Mouse (Mus musculus): ENCODE data around the gene Galnt18. TPM values are rescaled to one million over a fixed set of nuclear protein-coding genes. Genes with fewer than 3 reads are reported as not detected.

The Galnt18 gene
- polyA plus RNA-seq, 1 experiment from 2014 or later, result 8.1 TPM

DNA sequence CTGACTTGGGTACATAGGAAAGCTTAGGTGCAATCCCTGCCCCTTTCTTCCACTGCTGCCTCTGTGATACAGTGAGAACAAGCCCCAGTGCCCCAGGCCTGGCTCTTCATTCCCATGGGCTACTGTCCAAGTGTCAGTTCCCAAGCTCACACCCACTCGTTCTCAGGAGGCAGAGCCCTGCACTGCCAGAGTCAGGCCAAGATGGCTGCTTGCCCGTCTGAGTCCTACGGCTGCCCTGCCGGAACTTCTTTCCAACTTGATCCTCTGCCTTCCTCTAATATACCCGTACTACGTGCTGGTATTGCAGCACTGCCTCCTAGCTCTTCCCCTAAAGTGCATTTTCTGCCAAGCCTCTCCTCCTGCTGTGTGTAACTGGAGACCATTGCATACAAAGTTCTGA lies 85.5 kb downstream of the Galnt18 start:
- ATAC-seq (ENCODE audit: insufficient read depth, low FRiP score, low TSS enrichment) (no peak), DNase-seq (ENCODE audit: low spot score) (no peak)
- Histone ChIP-seq H3K27ac (ENCODE audit: low read depth, low read length) (no peak overlapping the region), H3K27me3 (ENCODE audit: control insufficient read depth, insufficient read depth, low read length) (no peaks in the 10 kb centered on the region), H3K9me3 (ENCODE audit: control insufficient read depth, low read length) (no peaks in the 10 kb centered on the region), H3K4me3 (ENCODE audit: low read depth, low read length) (no peak overlapping the region), H3K4me1 (ENCODE audit: control insufficient read depth, insufficient read depth, low read length) (no peaks in the 10 kb centered on the region), H3K4me2 (ENCODE audit: low read depth) (no peak overlapping the region), H3K36me3 (ENCODE audit: control insufficient read depth, insufficient read depth, low read length) (no peaks in the 10 kb centered on the region), H3K9ac (ENCODE audit: low read length) (no peak overlapping the region)
- WGBS, result 78% methylated on average over 6 of the region's 6 CpGs

DNA sequence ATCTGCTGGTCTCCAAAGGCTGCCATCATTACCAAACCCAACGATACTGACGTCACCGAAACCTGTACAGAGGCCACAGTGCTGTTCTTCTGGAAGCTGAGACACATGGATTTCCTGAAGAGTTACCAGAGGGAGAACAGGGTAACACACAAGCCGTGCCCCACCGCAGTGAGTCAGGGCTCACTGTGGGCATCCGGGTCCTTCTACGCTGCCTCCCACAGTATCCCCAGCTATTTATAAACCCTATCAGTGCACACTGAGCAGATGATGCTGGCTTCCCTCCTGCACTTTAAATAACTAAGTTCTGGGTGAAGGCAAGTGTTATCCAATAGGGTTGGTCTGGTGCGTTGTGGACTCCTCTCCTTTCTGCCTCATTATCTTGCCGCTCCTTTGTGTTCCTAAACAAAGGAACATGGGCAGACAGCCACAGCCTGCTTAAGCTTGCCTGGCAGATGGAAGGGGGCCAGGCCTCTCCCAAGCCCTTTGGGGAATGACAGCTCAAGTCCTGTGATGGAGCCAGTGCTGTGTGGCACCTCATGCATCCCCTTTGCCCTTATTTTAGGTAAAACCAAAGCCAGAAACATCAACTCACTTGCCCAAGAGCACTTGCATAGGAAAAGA lies 87.0 kb downstream of the Galnt18 start:
- no peak overlapping the region for H3K4me2 ChIP-seq (ENCODE audit: low read depth)
- no peaks in the 10 kb centered on the region for H3K9me3 ChIP-seq (ENCODE audit: control insufficient read depth, low read length)
- no peaks in the 10 kb centered on the region for H3K27me3 ChIP-seq (ENCODE audit: control insufficient read depth, insufficient read depth, low read length)
- WGBS, result 87% methylated on average over 9 of the region's 9 CpGs
- ATAC-seq (ENCODE audit: insufficient read depth, low FRiP score, low TSS enrichment) (no peak), DNase-seq (ENCODE audit: low spot score) (peak; percentile 31)
- no peak overlapping the region for H3K9ac ChIP-seq (ENCODE audit: low read length)
- no peak overlapping the region for H3K27ac ChIP-seq (ENCODE audit: low read depth, low read length)
- no peaks in the 10 kb centered on the region for H3K36me3 ChIP-seq (ENCODE audit: control insufficient read depth, insufficient read depth, low read length)
- H3K4me1 ChIP-seq (ENCODE audit: control insufficient read depth, insufficient read depth, low read length), result no peaks in the 10 kb centered on the region
- no peak overlapping the region for H3K4me3 ChIP-seq (ENCODE audit: low read depth, low read length)

DNA sequence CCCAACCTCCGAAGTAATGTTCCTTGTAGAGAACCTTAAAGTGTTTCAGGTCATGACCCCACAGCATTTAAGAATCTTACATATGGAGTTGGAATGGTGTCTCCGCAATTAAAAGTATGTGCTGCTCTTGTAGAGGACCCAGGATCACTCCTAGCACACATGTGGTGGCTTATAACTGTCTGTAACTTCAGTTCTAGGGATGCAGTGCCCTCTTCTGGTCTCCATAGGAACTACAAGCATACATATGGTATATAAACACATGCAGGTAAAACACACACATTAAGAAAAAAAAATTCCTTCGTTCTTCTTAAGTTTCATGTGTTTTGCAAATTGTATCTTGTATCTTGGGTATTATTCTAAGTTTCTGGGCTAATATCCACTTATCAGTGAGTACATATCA lies 99.7 kb downstream of the Galnt18 start:
- no peaks in the 10 kb centered on the region for H3K4me1 ChIP-seq (ENCODE audit: control insufficient read depth, insufficient read depth, low read length)
- H3K36me3 ChIP-seq (ENCODE audit: control insufficient read depth, insufficient read depth, low read length), result no peaks in the 10 kb centered on the region
- no peak overlapping the region for H3K27ac ChIP-seq (ENCODE audit: low read depth, low read length)
- ATAC-seq (ENCODE audit: insufficient read depth, low FRiP score, low TSS enrichment) (no peak), DNase-seq (ENCODE audit: low spot score) (no peak)
- no peaks in the 10 kb centered on the region for H3K9me3 ChIP-seq (ENCODE audit: control insufficient read depth, low read length)
- no peak overlapping the region for H3K4me2 ChIP-seq (ENCODE audit: low read depth)
- no peaks in the 10 kb centered on the region for H3K27me3 ChIP-seq (ENCODE audit: control insufficient read depth, insufficient read depth, low read length)
- no peak overlapping the region for H3K9ac ChIP-seq (ENCODE audit: low read length)
- 96% methylated on average over 3 of the region's 3 CpGs for WGBS
- no peak overlapping the region for H3K4me3 ChIP-seq (ENCODE audit: low read depth, low read length)

DNA sequence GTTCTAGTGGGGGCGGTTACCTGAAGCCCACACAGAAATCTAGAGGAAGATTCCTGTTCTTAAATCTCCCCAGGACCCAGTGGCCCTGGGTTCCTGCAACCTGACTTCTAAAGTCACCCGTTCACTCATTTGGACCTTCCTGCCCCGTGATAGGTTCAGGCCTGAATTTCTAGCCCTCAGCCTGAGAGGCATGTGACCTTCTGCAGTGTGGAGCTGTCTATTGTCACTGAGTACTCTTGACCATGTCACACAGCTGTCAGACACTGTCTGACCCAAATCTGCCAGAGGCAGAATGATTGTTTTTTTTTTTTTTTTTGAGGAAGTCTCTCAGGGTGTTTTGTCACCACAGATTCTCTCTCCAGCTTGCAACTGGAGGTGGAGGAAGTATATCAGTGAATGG lies 103.3 kb downstream of the Galnt18 start:
- Histone ChIP-seq H3K9ac (ENCODE audit: low read length) (no peak overlapping the region), H3K27me3 (ENCODE audit: control insufficient read depth, insufficient read depth, low read length) (no peaks in the 10 kb centered on the region), H3K4me1 (ENCODE audit: control insufficient read depth, insufficient read depth, low read length) (no peaks in the 10 kb centered on the region), H3K4me3 (ENCODE audit: low read depth, low read length) (no peak overlapping the region), H3K4me2 (ENCODE audit: low read depth) (no peak overlapping the region), H3K36me3 (ENCODE audit: control insufficient read depth, insufficient read depth, low read length) (no peaks in the 10 kb centered on the region), H3K27ac (ENCODE audit: low read depth, low read length) (no peak overlapping the region), H3K9me3 (ENCODE audit: control insufficient read depth, low read length) (no peaks in the 10 kb centered on the region)
- no peak for ATAC-seq (ENCODE audit: insufficient read depth, low FRiP score, low TSS enrichment)
- WGBS, result 85% methylated on average over 3 of the region's 3 CpGs
- DNase-seq (ENCODE audit: low spot score), result no peak

DNA sequence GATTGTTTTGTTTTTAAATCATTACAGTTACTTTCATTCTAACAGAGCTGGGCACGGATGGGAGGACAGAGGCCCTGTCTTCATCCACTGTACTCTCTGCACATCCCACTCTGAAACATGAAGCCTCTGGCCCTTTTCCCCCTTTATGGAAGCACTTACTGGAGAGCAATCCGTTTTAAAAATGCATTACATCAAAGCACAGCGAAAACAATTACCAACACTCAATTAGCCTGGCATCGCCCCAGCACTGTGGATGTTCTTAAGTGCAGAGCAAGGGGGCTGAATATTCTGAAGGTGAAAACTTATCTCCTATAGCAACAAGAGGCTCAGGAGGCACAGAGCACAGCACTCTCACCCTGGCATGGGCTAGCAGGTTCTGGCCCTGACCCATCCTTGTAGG lies 107.3 kb downstream of the Galnt18 start:
- H3K4me2 ChIP-seq (ENCODE audit: low read depth), result no peak overlapping the region
- H3K36me3 ChIP-seq (ENCODE audit: control insufficient read depth, insufficient read depth, low read length), result no peaks in the 10 kb centered on the region
- no peak for ATAC-seq (ENCODE audit: insufficient read depth, low FRiP score, low TSS enrichment)
- no peak overlapping the region for H3K4me3 ChIP-seq (ENCODE audit: low read depth, low read length)
- H3K4me1 ChIP-seq (ENCODE audit: control insufficient read depth, insufficient read depth, low read length), result no peaks in the 10 kb centered on the region
- no peak for DNase-seq (ENCODE audit: low spot score)
- no peak overlapping the region for H3K27ac ChIP-seq (ENCODE audit: low read depth, low read length)
- WGBS, result 49% methylated on average over 4 of the region's 4 CpGs
- no peaks in the 10 kb centered on the region for H3K9me3 ChIP-seq (ENCODE audit: control insufficient read depth, low read length)
- H3K9ac ChIP-seq (ENCODE audit: low read length), result no peak overlapping the region
- no peaks in the 10 kb centered on the region for H3K27me3 ChIP-seq (ENCODE audit: control insufficient read depth, insufficient read depth, low read length)

DNA sequence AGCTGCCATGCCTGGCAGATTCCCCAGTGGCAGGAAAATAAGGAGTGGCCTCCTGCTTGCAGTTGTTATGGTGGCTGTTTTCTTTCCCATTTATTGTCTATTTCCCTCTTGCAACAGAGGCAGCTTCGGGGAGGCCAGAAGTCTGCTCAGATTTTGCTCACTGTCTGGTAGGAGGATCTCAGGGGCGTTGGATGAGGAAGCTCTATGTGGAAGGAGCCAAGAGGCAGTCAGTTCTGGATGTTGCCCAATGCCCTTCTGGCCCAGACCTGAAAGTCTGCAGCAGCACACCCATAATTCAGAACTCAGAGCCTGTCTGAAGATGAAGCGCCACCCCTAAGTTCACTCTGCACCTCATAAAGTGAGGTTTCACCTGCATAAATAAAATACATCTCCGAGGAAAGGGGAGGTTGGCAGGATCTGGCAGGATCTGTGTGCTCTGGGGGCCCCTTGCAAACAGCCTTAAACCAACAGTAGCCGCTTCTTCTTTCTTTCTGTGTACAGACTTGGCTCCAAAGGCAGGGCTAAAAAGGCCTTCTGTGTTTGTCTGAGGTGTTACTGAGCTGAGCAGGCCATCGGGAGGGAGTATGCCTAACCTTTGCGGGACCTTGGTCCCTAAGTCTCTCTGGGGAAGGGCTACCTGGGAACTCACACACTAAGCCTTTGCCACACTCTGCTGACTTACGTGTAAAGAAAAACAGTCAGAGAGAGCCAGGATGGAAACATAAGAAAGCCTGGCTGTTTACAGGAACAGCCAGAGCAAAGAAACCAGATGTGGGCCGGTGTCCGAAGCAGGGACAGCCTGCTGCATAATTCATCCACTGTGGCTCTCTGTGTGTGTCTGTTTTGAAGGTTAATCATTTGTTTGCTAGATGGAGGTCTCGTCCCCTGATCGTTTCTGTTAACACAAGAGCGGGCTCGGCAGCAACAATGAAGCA lies 116.4 kb downstream of the Galnt18 start:
- H3K9me3 ChIP-seq (ENCODE audit: control insufficient read depth, low read length), result no peaks in the 10 kb centered on the region
- DNase-seq (ENCODE audit: low spot score), result no peak
- H3K27ac ChIP-seq (ENCODE audit: low read depth, low read length), result no peak overlapping the region
- 53% methylated on average over 14 of the region's 14 CpGs for WGBS
- no peaks in the 10 kb centered on the region for H3K36me3 ChIP-seq (ENCODE audit: control insufficient read depth, insufficient read depth, low read length)
- ATAC-seq (ENCODE audit: insufficient read depth, low FRiP score, low TSS enrichment), result no peak
- no peaks in the 10 kb centered on the region for H3K27me3 ChIP-seq (ENCODE audit: control insufficient read depth, insufficient read depth, low read length)
- H3K4me1 ChIP-seq (ENCODE audit: control insufficient read depth, insufficient read depth, low read length), result 0 out of 2 replicates have a peak, but pooled peaks cover 2% of the 10 kb centered on the region
- H3K4me3 ChIP-seq (ENCODE audit: low read depth, low read length), result no peak overlapping the region
- H3K4me2 ChIP-seq (ENCODE audit: low read depth), result no peak overlapping the region
- no peak overlapping the region for H3K9ac ChIP-seq (ENCODE audit: low read length)

DNA sequence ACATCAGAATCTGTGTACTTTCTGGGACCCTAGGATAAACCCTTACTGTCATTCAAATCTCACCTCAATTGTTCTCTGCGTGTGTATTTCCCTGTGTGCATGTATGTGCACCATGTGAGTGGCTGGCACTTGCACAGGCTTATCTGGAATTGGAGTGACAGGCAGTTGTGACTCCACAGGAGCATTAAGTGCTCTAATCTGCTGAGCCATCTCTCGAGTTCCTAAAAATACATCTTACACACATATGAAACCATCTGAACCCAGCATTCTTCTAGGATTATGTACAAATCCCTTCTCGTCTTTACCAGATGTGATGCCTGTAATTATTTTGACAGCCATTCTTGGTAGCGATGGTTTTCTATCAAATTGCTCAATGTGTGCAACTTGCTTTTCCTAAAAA lies 121.2 kb downstream of the Galnt18 start:
- DNase-seq (ENCODE audit: low spot score) (no peak), ATAC-seq (ENCODE audit: insufficient read depth, low FRiP score, low TSS enrichment) (no peak)
- H3K4me1 ChIP-seq (ENCODE audit: control insufficient read depth, insufficient read depth, low read length), result 0 out of 2 replicates have a peak, but pooled peaks cover 2% of the 10 kb centered on the region
- no peaks in the 10 kb centered on the region for H3K27me3 ChIP-seq (ENCODE audit: control insufficient read depth, insufficient read depth, low read length)
- H3K4me2 ChIP-seq (ENCODE audit: low read depth), result no peak overlapping the region
- no peaks in the 10 kb centered on the region for H3K9me3 ChIP-seq (ENCODE audit: control insufficient read depth, low read length)
- no peak overlapping the region for H3K9ac ChIP-seq (ENCODE audit: low read length)
- no peak overlapping the region for H3K4me3 ChIP-seq (ENCODE audit: low read depth, low read length)
- H3K27ac ChIP-seq (ENCODE audit: low read depth, low read length), result no peak overlapping the region
- H3K36me3 ChIP-seq (ENCODE audit: control insufficient read depth, insufficient read depth, low read length), result no peaks in the 10 kb centered on the region
- WGBS, result 88% methylated on average over 4 of the region's 4 CpGs

DNA sequence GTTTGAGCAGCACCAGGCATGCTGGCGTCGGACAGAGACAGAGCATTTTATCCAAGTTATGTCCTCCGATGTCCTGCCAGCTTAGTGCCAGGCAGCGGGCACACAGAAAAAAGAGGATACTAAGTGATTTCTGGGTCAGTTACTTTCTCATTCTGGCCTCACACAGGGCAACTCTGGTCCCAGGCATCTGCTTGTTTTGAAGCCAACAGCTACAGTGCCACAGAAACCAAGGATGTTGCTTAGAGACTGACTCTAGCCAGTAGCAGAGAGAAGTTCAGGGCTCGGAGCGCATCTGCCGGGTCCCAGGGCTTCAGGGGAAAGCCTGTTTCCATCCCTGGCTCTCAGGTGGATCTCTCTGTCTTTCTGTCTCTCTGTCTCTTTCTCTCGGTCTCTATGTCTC lies 124.8 kb downstream of the Galnt18 start:
- Histone ChIP-seq H3K36me3 (ENCODE audit: control insufficient read depth, insufficient read depth, low read length) (no peaks in the 10 kb centered on the region), H3K9me3 (ENCODE audit: control insufficient read depth, low read length) (no peaks in the 10 kb centered on the region)

DNA sequence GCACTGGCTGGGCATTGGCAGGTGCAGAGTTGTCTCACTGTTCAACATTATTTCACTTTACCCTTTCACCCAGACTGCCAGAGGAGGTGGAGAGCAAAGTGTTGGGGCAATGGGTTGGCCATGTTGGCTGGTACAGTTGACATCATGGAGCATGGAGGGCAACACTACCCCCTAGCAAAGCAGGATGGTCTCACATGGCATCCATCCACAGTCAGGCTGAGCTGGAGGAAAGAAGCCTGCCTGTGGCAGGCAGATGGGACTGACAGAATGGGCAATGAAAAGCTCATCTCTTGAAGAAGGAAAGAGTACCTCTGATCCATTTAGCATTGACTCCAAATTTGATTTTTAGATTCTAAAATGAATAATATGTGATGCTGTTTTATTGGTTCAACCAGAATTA lies 125.3 kb downstream of the Galnt18 start:
- Histone ChIP-seq H3K4me2 (ENCODE audit: low read depth) (no peak overlapping the region), H3K36me3 (ENCODE audit: control insufficient read depth, insufficient read depth, low read length) (no peaks in the 10 kb centered on the region), H3K9me3 (ENCODE audit: control insufficient read depth, low read length) (no peaks in the 10 kb centered on the region), H3K27me3 (ENCODE audit: control insufficient read depth, insufficient read depth, low read length) (no peaks in the 10 kb centered on the region), H3K9ac (ENCODE audit: low read length) (no peak overlapping the region), H3K4me1 (ENCODE audit: control insufficient read depth, insufficient read depth, low read length) (no peaks in the 10 kb centered on the region), H3K4me3 (ENCODE audit: low read depth, low read length) (no peak overlapping the region), H3K27ac (ENCODE audit: low read depth, low read length) (no peak overlapping the region)
- DNase-seq (ENCODE audit: low spot score), result no peak
- ATAC-seq (ENCODE audit: insufficient read depth, low FRiP score, low TSS enrichment), result no peak

More for the DNA sequence above, 124.8 kb downstream of the Galnt18 start:
- Histone ChIP-seq H3K9ac (ENCODE audit: low read length) (no peak overlapping the region), H3K27me3 (ENCODE audit: control insufficient read depth, insufficient read depth, low read length) (no peaks in the 10 kb centered on the region), H3K4me1 (ENCODE audit: control insufficient read depth, insufficient read depth, low read length) (no peaks in the 10 kb centered on the region), H3K4me2 (ENCODE audit: low read depth) (no peak overlapping the region), H3K27ac (ENCODE audit: low read depth, low read length) (no peak overlapping the region), H3K4me3 (ENCODE audit: low read depth, low read length) (no peak overlapping the region)
- 91% methylated on average over 8 of the region's 8 CpGs for WGBS
- ATAC-seq (ENCODE audit: insufficient read depth, low FRiP score, low TSS enrichment) (no peak), DNase-seq (ENCODE audit: low spot score) (no peak)
